Mouse (Mus musculus): ENCODE results near the gene Cgnl1.

The Cgnl1 gene

DNA sequence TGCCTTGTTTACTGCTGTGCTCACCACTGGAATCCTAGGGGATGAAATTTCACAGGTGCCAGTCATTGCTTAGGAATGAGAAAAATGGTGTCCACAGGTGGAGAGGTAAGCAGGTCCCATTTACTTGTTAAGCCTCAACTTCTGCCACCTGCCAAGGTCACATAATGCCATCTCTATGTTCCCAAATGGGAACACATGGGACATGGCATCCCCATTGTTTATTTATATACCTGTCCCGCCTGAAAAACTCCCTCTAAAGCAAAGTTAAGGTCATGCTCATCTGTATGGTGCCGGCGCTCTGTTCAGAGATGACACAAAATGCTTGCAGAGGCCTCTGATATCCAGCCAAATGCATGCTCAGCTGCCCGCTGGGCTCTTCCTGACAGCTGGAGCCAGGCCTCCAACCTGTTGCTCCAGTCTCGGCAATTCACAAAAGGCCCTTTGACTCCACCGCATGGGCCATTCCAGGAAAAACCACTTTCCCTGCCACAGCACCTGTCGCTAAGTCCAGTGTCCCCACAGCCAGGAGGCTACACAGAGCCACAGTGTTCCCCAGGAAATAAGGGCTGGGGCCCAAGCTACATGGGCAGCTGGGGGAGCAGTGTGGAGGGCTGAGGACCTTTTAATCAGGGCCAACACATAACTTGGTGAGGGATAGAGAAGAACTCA, 192.4 kb downstream of the Cgnl1 start:
- no peak for DNase-seq (ENCODE audit: low spot score)

All from embryo, embryonic 10 days (tissue).